Comparison of ENCODE assay signal across 9 mouse cellular contexts in the genomic region with DNA sequence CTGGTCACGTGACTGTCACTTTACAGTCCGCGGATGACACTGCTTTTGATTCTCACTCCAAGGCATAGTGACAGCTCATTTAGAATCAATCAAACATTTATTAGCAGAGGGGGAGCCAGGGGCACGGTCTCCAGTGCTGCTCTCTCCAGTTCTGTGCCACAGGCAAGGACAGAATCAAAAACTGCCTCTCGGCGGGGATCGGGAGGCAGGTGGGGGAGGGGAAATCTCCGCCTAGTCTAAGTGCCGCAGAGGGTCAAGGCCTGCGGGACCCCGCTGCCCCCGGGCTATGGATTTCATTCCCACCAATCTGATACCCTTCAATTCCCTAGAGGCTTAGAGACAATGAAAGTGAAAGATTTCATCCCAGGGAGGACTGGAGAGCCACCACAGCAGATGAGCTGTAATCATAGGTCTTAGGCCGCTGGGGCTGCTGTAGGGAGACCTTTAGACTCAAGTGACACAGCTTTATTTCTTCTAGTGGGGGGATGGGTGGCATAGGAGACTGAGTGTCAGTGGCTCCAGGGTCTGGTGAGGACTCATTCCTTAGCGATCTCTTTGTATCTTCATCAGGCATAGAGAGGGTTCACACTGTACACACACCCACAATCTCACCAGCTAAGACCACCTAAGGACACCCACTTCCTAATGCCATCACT. TPM values are rescaled to one million over a fixed set of nuclear protein-coding genes. Genes with fewer than 3 reads are reported as not detected.
DNase-seq lines count a peak whose midpoint lies in the region; ATAC-seq lines count a peak whose summit lies in the region.
"Had no signal": no experiment of that assay in that cellular context is flagged by ENCODE, and none has a peak within 500 bp of the region (broad histone marks: within the 10 kb centered on the region; RNA-seq: fewer than 3 reads in every experiment).

No protein-coding gene starts in this region.

- no peaks in the 10 kb centered on the region for H3K36me3 ChIP-seq in embryonic facial prominence, embryonic 12.5 days
- no peaks in the 10 kb centered on the region for H3K36me3 ChIP-seq in limb, embryonic 11.5 days (ENCODE audit: control insufficient read depth, insufficient read depth, low read length)
- H3K36me3 ChIP-seq in midbrain, embryonic 14.5 days (ENCODE audit: control insufficient read depth, insufficient read depth, low read length): no peaks in the 10 kb centered on the region

- no peak overlapping the region for H3K27ac ChIP-seq in embryonic facial prominence, embryonic 12.5 days
- no peak overlapping the region for H3K27ac ChIP-seq in limb, embryonic 11.5 days (replicated peaks; ENCODE audit: low read depth, low read length)
- peak overlapping the region; percentile 90 for H3K27ac ChIP-seq in midbrain, embryonic 14.5 days (replicated peaks; ENCODE audit: low read depth, low read length)

- DNase-seq in layer of hippocampus, adult 11-12 months (ENCODE audit: low spot score): peak; percentile 32
- no peak for DNase-seq in layer of hippocampus, adult 9-11 months
- peak; percentile 37 for DNase-seq in adrenal gland, postnatal 14 days
- peak; percentile 43 for DNase-seq in heart, postnatal 4 days
- DNase-seq in limb, embryonic 11.5 days (ENCODE audit: low spot score): peak; percentile 70
- peak; percentile 89 for DNase-seq in midbrain, embryonic 14.5 days
- no peak for DNase-seq in adipocyte (ENCODE audit: low spot score)

- H3K27me3 ChIP-seq in embryonic facial prominence, embryonic 12.5 days: 0 out of 2 replicates have a peak, but pooled peaks cover 6% of the 10 kb centered on the region
- no peaks in the 10 kb centered on the region for H3K27me3 ChIP-seq in limb, embryonic 11.5 days (ENCODE audit: control insufficient read depth, insufficient read depth, low read length)
- no peaks in the 10 kb centered on the region for H3K27me3 ChIP-seq in midbrain, embryonic 14.5 days (ENCODE audit: control insufficient read depth, insufficient read depth, low read length)

- H3K4me2 ChIP-seq in embryonic facial prominence, embryonic 12.5 days (replicated peaks): peak overlapping the region; percentile 58
- peak overlapping the region; percentile 75 for H3K4me2 ChIP-seq in limb, embryonic 11.5 days (ENCODE audit: low read depth, severe bottlenecking)
- H3K4me2 ChIP-seq in midbrain, embryonic 14.5 days (ENCODE audit: low read length): peak overlapping the region; percentile 55

- peak; percentile 58 for ATAC-seq in embryonic facial prominence, embryonic 12.5 days (ENCODE audit: insufficient number of reproducible peaks, insufficient read depth, low FRiP score, low TSS enrichment)
- peak; percentile 35 for ATAC-seq in limb, embryonic 11.5 days (ENCODE audit: insufficient number of reproducible peaks, low FRiP score, low TSS enrichment, low read depth)
- ATAC-seq in midbrain, embryonic 14.5 days (ENCODE audit: low FRiP score, low TSS enrichment): peak; percentile 89

- H3K4me3 ChIP-seq in embryonic facial prominence, embryonic 12.5 days: peak overlapping the region; percentile 32
- H3K4me3 ChIP-seq in limb, embryonic 11.5 days (ENCODE audit: low read depth, low read length): peak overlapping the region; percentile 33
- peak overlapping the region; percentile 30 for H3K4me3 ChIP-seq in midbrain, embryonic 14.5 days (replicated peaks; ENCODE audit: low read depth, low read length)

- H3K9me3 ChIP-seq in embryonic facial prominence, embryonic 12.5 days: no peaks in the 10 kb centered on the region
- H3K9me3 ChIP-seq in limb, embryonic 11.5 days (ENCODE audit: control insufficient read depth, low read length): no peaks in the 10 kb centered on the region
- no peaks in the 10 kb centered on the region for H3K9me3 ChIP-seq in midbrain, embryonic 14.5 days (ENCODE audit: control insufficient read depth, low read length)

- H3K4me1 ChIP-seq in embryonic facial prominence, embryonic 12.5 days: peaks cover 27% of the 10 kb centered on the region
- peaks cover 16% of the 10 kb centered on the region for H3K4me1 ChIP-seq in limb, embryonic 11.5 days (ENCODE audit: control insufficient read depth, insufficient read depth, low read length)
- H3K4me1 ChIP-seq in midbrain, embryonic 14.5 days (ENCODE audit: control insufficient read depth, insufficient read depth, low read length): peaks cover 37% of the 10 kb centered on the region

- peak overlapping the region; percentile 33 for H3K9ac ChIP-seq in embryonic facial prominence, embryonic 12.5 days
- peak overlapping the region; percentile 34; the same call in 1 of the 2 replicates for H3K9ac ChIP-seq in limb, embryonic 11.5 days (ENCODE audit: low read length)
- H3K9ac ChIP-seq in midbrain, embryonic 14.5 days (replicated peaks; ENCODE audit: low read length): peak overlapping the region; percentile 43

- WGBS in embryonic facial prominence, embryonic 12.5 days: 1% methylated on average over 14 of the region's 14 CpGs
- 3% methylated on average over 14 of the region's 14 CpGs for WGBS in limb, embryonic 11.5 days
- 2% methylated on average over 14 of the region's 14 CpGs for whole genome bisulfite sequencing in midbrain, embryonic 14.5 days

RNA-seq across cellular contexts. Expression of gene Gm21915, which starts 31.9 kb away (rescaled TPM):
- total RNA-seq in adrenal gland, postnatal 14 days (2021): not detected in 2 replicates
- polyA plus RNA-seq in embryonic facial prominence, embryonic 12.5 days (2016; fragmentation: Nextera tagmentation; extraction: Ambion mirVana): not detected in 2 replicates
- total RNA-seq in heart, postnatal 4 days (2021): not detected
- not detected in 2 replicates for polyA plus RNA-seq in limb, embryonic 11.5 days (2014; fragmentation: Nextera tagmentation; extraction: Ambion mirVana)
- not detected in 2 replicates for polyA plus RNA-seq in midbrain, embryonic 14.5 days (2014; fragmentation: Nextera tagmentation; extraction: Ambion mirVana)
- polyA plus RNA-seq: gonadal fat pad, adult 2 months had no signal

RNA-seq across cellular contexts. Expression of gene Clmp, which starts 47.2 kb away (rescaled TPM):
- 6.5 and 7.4 TPM in 2 replicates for total RNA-seq in adrenal gland, postnatal 14 days (2021)
- polyA plus RNA-seq in embryonic facial prominence, embryonic 12.5 days (2016; fragmentation: Nextera tagmentation; extraction: Ambion mirVana): 75.9 and 81.8 TPM in 2 replicates
- 10 to 100 TPM in 1 of 2 experiments, 1 to 10 TPM in 1; 9.5 to 10.6 TPM for total RNA-seq in heart, postnatal 4 days (2021)
- 62.7 and 65.3 TPM in 2 replicates for polyA plus RNA-seq in limb, embryonic 11.5 days (2014; fragmentation: Nextera tagmentation; extraction: Ambion mirVana)
- polyA plus RNA-seq in midbrain, embryonic 14.5 days (2014; fragmentation: Nextera tagmentation; extraction: Ambion mirVana): 57.4 and 60.2 TPM in 2 replicates

Comparison
In these comparisons a context has a peak if more than half of its experiments do, and no peak if none do; other contexts are left out.
1. DNase-seq: peak in layer of hippocampus, adult 11-12 months (single experiment), adrenal gland, postnatal 14 days (single experiment), heart, postnatal 4 days (single experiment), limb, embryonic 11.5 days (single experiment) and midbrain, embryonic 14.5 days (single experiment); none in layer of hippocampus, adult 9-11 months (single experiment) and adipocyte (single experiment).
2. ATAC-seq: peak in every context shown above with its lines; median percentile 89 in midbrain, embryonic 14.5 days; 58 in embryonic facial prominence, embryonic 12.5 days; 35 in limb, embryonic 11.5 days.
3. Peak in every context shown above with its lines, with median percentiles within 50 percentile points of each other: H3K4me2 ChIP-seq, H3K4me3 ChIP-seq and H3K9ac ChIP-seq.